Mouse (Mus musculus) heart, adult 18-20 months (tissue): ENCODE measurements at regions not wholly inside any gene's neighbourhood (a gene's known extent, or its start where the extent isn't known, plus 50 kb on each side); places are given as distances from the start of the nearest gene placed in this dataset.
A peak's percentile ranks its signal among the peaks of the same experiment; 100 is the strongest.

Source experiments
- DNase-seq, 2 experiments: peaks; one replicate each; pipeline ENCODE4 v3.0.0; 2021 to 2022; ENCODE audit warnings: mixed read lengths in 1 of 2

- DNase-seq: peak; percentile 38 to 46
These were observed 198.7 kb upstream of the Tnp1 start for GRCm38 (mm10) chr1:73214305-73214946.

DNA sequence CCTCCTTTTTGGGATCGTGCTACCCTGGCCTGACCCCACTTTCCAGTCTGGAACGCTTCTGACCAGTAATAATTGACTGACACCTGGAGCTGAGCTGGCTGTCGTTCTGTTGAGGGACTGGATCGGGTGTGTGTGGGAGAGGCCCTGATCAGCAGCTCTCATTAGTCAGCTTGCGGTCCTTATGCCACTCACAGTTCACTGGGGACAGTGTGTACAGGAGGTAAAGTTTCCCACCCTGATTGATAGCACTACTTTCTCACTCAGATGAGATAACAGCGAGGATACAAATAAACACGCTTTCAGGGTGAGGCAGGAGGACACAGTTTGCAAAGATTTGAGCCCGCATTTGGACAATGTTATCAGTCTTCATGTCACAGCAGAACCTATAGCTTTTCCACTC is 191.7 kb upstream of the Tnp1 start:
- DNase-seq: no peak

- no peak for DNase-seq
These were observed 190.1 kb upstream of the Tnp1 start for GRCm38 (mm10) chr1:73205788-73206187.

GRCm38 (mm10) chr1:73200112-73200511 is 184.4 kb upstream of the Tnp1 start:
- DNase-seq: peak; percentile 33 to 84

DNA sequence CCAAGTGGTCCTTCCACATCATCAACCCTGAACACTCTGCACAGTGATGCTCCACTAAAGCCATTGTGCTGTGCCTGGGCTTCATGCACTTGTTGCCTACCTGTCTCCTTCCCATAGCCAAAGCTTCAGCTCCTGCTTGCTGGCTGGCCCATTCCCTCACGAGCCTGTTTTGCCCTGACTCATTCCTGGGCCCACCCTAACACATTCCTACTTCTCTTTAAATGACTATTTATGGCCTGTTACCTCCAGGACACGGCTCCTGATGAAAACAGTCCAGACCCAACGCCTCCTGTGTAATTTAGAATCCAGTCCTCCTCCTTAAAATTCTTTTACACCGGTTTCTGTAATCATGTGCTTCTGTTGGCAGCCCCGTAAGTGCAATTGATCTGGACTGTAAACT is 175.1 kb upstream of the Tnp1 start:
- no peak for DNase-seq

- DNase-seq: peak; percentile 53 to 86
These were observed 173.1 kb upstream of the Tnp1 start for GRCm38 (mm10) chr1:73188796-73189195.

- no peak for DNase-seq
These were observed 168.8 kb upstream of the Tnp1 start for GRCm38 (mm10) chr1:73184477-73184876.

- DNase-seq: no peak
These were observed 163.1 kb upstream of the Tnp1 start for GRCm38 (mm10) chr1:73178810-73179209.

DNA sequence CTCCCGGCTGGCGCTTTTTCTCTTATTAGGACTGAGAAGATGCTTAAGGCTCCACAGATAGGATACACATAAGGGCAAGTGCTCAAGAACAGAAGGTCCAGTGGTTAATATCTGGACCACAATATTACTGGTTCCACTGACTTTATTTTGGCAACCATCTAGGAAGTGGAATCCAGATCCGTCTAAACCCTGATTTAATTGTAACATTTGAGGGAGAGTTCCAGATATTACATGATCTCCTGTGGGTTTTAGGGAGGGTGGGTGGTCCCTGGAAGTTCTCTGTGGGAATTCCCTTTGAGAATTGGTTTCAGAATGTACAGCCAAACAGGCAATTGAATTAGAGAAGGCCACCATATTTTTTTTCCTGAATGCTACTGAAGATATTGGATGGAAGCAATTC is 161.4 kb upstream of the Tnp1 start:
- DNase-seq: peak in 1 of 2 experiments; percentile 26

GRCm38 (mm10) chr1:73170668-73171008 is 154.9 kb upstream of the Tnp1 start:
- DNase-seq: no peak

- DNase-seq: no peak
These were observed 154.4 kb upstream of the Tnp1 start for GRCm38 (mm10) chr1:73169929-73170667.

DNA sequence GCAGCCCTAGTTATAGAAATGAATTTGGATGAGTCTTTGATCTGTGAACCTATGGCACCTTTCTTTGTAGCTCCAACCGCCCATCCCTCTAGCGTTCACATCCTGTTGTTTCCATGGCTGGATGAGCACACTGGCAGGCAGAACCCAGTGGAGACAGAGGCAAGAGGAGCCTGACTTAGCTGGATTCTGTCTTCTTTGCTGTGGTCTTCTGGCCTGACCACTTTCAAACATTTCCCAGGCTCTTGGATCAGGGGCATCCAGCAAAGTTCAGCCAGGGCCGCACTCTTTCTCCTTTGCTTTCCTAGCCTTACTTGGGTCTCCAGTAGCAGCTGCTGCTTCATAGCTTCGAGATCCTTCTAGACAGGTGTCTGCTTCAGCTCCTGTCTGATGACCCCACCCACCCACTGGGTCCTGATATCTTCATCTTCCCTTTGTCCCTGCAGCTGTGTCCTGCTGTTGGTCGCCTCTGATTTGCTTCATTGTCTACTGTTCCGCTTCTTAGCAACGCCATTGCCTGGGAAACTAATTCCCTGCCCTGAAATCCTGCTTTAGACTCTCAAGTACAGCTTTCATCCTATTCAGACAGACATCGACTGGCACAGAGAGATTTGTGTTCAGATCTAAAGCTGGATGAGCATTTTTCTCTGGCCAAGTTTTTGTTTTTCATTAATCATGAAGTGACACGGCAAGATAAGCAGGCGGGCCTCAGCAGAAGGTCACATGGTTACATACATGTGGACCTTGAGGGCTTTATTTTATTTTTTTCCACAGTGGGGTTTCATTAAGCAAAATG is 153.6 kb upstream of the Tnp1 start:
- no peak for DNase-seq

- DNase-seq: no peak
These were observed 144.5 kb upstream of the Tnp1 start for GRCm38 (mm10) chr1:73160199-73160598.

- DNase-seq: no peak
These were observed 143.8 kb upstream of the Tnp1 start for GRCm38 (mm10) chr1:73159405-73159976.

DNA sequence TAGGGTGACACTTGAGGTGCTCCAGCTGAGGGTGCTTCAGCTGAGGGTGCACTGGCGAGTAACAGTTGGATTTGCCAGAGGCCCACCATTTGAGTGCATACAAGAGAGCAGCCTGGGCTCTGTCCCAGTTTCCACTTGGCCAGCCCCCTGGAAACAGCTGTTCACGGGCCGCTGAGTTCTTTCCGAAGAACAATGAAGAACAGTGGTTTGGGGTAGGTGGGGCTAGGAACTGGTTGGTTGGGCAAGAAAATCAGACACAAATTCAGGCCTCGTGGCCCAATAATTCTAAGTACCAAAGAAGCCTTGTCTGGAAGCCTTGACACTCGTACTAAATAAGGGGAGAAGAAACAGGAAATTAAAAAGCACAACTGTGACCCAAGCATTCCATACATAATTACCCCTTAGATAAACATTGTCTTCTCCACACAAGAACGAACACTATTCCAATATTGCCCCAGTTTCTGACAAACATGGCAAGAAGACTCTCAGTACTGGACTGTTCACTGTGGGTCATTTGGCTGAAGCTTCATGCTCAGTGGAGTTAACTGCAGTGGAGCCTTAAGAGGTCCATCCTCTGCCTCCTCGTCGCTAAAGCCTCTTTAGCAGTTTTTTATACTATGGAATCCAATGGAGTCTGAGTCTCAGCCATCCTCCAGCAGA is 137.9 kb upstream of the Tnp1 start:
- peak; percentile 39 to 55 for DNase-seq

- no peak for DNase-seq
These were observed 134.2 kb upstream of the Tnp1 start for GRCm38 (mm10) chr1:73149926-73150325.

DNA sequence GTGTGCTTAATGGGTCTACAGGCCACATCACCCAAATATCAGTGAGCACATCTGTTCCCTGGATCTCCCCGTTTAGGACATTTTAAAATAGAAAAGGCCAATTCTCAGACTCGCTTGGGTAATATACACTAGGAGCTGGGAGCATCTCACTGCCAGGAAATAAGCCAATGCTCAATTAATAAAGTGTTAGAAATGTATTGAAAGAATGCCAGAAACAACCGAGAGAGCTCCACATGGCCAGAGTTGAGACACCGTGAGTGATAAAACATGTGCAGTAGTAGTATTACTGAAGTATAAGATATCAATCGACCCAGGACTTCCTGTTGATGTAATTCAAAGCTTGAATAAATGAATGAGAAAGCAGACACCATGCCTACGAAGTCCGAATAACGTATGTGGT is 127.1 kb upstream of the Tnp1 start:
- no peak for DNase-seq

- DNase-seq: peak; percentile 12 to 39
These were observed 125.0 kb upstream of the Tnp1 start for GRCm38 (mm10) chr1:73140557-73141345.

DNA sequence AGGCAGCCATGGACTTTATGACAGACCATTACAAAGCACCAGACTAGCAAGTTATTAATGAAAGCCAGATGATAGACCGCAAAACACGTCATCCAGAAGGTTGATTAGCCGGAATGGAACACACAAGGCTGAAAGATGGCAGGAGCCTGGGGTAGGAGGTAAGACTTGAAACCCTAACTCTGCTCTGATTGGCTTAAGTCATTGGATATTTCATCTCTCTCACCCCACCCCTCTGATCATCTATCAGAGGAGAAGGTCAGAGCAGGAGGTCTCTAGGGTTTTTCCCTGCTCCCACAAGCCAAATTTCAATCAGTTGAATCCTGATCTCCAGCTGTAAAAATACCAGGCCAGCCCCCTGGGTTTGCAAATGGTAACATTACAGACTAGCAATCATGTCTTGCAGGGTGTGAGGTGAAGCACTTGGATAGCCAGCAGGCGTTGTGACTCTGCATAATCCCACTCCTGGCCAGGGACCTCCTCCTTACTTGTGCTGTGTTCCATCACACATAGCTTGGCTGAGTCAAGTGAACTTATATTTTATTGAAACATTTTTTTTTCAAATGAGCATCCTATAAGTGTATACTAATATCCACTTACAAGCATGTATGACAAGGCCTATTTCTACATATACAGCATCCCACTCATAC is 114.6 kb upstream of the Tnp1 start:
- no peak for DNase-seq

GRCm38 (mm10) chr1:73123012-73123411 is 107.3 kb upstream of the Tnp1 start:
- no peak for DNase-seq

DNA sequence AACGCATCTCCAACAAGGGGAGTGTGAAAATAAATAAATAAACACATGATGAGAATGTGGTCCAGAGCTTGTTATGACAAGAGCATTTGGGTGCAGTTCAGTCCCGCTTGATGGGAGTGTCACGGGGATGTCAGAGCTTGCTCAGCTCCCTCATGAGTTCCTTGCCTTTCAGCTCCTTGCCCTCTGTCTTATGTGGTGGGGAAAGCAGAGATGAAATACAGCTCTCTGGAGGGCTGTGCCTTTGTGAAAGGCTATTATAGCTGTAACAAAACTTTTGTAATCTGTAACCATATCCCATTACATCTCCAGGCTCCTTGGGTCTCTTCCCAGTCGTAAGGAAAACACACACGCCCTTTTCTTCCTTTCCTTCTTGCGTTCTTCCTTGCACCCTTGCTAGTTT is 103.0 kb upstream of the Tnp1 start:
- peak in 1 of 2 experiments; percentile 22 for DNase-seq
